Mouse (Mus musculus) bone marrow macrophage, adult 2 months (primary cell): Measurements from ENCODE around the gene Elavl3.

Source experiments
- CTCF ChIP-seq: IDR thresholded peaks from 2 replicates; pipeline ENCODE4 v1.5.1; 2012; ENCODE audit warnings: low read depth, mild to moderate bottlenecking, low read length, moderate library complexity
- POLR2A ChIP-seq: IDR thresholded peaks from 2 replicates; pipeline ENCODE4 v1.6.1; 2012; ENCODE audit warnings: mild to moderate bottlenecking, low read depth, low read length, borderline replicate concordance

DNA sequence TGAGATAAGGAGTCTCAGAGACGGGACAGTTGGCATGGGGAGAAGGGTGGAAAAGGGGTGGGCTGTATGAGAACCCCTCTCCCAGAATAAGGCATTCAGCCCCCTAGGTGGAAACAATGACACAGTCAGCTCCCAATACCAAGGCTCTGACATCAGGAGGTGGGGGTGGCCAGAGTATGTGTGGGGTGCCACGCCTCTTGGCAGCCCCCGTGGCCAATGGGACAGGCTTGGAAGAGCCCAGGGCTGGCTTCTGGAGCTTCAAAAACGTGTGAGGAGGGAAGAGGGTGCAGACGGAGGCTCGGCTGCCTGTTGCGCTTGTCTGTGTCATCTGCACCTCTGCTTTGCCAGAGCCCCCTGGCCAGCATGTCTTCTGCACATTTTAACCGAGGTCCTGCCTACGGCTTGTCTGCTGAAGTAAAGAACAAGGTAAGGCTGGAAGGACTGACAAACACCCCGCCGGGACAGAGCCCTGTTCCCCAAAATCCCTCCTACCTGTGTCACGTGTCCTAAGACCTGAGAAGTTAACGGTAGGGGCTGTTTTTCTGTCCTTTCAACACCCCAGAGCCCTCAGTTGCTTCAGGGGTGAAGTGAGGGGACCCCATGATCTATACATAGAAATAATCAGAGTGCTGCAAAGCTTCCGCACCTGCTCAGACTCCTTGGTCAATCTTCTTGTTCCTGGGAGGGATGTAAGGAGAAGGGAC, 47.3 kb upstream of the Elavl3 start, which contains the start of gene Cnn1:
- TF ChIP-seq CTCF = no peak
- TF ChIP-seq POLR2A = no peak
